In the genomic region with DNA sequence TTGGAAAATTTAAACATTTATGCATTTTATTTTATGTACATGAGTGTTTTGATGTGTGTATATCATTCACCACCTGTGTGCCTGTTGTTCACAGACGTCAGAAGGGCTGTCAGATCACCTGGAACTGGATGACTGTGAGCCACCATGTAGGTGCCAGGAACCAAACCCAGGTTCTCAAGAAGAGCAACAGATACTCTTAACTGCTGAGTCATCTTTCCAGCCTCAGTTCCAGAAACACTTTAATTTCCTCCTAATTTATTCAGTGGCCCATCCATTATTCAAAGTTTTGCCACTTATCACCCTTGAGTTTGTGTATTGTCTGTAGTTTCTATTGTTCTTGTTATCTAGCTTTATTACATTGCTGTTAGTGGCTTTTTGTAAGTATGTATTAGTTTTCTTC, we compare ENCODE assay signal across 27 mouse cellular contexts. TPM values are rescaled to one million over a fixed set of nuclear protein-coding genes. Genes with fewer than 3 reads are reported as not detected.
A peak's percentile ranks its signal among the peaks of the same experiment; 100 is the strongest.
DNase-seq lines count a peak whose midpoint lies in the region; ATAC-seq and TF ChIP-seq lines count a peak whose summit lies in the region.
"Had no signal": no experiment of that assay in that cellular context is flagged by ENCODE, and none has a peak within 500 bp of the region (broad histone marks: within the 10 kb centered on the region; RNA-seq: fewer than 3 reads in every experiment).

No protein-coding gene starts in this region.

- H3K27me3 ChIP-seq in liver, embryonic 12.5 days (replicated peaks) = no peaks in the 10 kb centered on the region
- no peaks in the 10 kb centered on the region for H3K27me3 ChIP-seq in liver, postnatal 0 days (ENCODE audit: insufficient read depth, low read length)
- no peaks in the 10 kb centered on the region for H3K27me3 ChIP-seq in intestine, postnatal 0 days (replicated peaks; ENCODE audit: control insufficient read depth, insufficient read depth, low read length)
- H3K27me3 ChIP-seq: embryonic facial prominence, embryonic 13.5 days; heart, embryonic 12.5 days; hindbrain, embryonic 15.5 days had no signal

- ATAC-seq in liver, embryonic 12.5 days = no peak
- ATAC-seq in liver, postnatal 0 days = no peak
- ATAC-seq in intestine, postnatal 0 days = no peak
- ATAC-seq: forebrain, embryonic 16.5 days; inflammation-experienced regulatory T-cells, adult 6 months had no signal

- no peak overlapping the region for H3K4me2 ChIP-seq in liver, embryonic 12.5 days
- H3K4me2 ChIP-seq in liver, postnatal 0 days (ENCODE audit: low read depth, low read length) = 0 out of 2 replicates have a peak overlapping the region, but pooled peaks have one; percentile 18
- H3K4me2 ChIP-seq in intestine, postnatal 0 days (replicated peaks; ENCODE audit: low read depth) = no peak overlapping the region
- H3K4me2 ChIP-seq: embryonic facial prominence, embryonic 13.5 days; heart, embryonic 12.5 days; hindbrain, embryonic 15.5 days had no signal

- no peak for TF ChIP-seq EP300 in liver, postnatal 0 days (IDR thresholded peaks at IDR 0.05; ENCODE audit: low read depth)

- in situ Hi-C loops in ES-E14 (cut with MboI; ENCODE audit: low sequenced_read_pairs in 2 of 2, unreplicated experiment in 2 of 2) = no loop called here

- no peaks in the 10 kb centered on the region for H3K36me3 ChIP-seq in ES-E14 (ENCODE audit: control insufficient read depth, insufficient read depth, low read length, poor library complexity, severe bottlenecking)
- H3K36me3 ChIP-seq in liver, embryonic 12.5 days = no peaks in the 10 kb centered on the region
- no peaks in the 10 kb centered on the region for H3K36me3 ChIP-seq in liver, postnatal 0 days (replicated peaks; ENCODE audit: insufficient read depth, low read length)
- H3K36me3 ChIP-seq in intestine, postnatal 0 days (ENCODE audit: control insufficient read depth, insufficient read depth) = no peaks in the 10 kb centered on the region
- H3K36me3 ChIP-seq: embryonic facial prominence, embryonic 13.5 days; heart, embryonic 12.5 days; hindbrain, embryonic 15.5 days had no signal

- whole genome bisulfite sequencing in liver, embryonic 12.5 days (ENCODE audit: insufficient replicate concordance) = 42% methylated on average over 1 of the region's 1 CpGs
- 46% methylated on average over 1 of the region's 1 CpGs for WGBS in liver, postnatal 0 days (ENCODE audit: insufficient replicate concordance)
- WGBS in intestine, postnatal 0 days = 52% methylated on average over 1 of the region's 1 CpGs

- H3K4me1 ChIP-seq in ES-E14 (ENCODE audit: control insufficient read depth in 2 of 2, insufficient read depth in 2 of 2, low read length in 2 of 2, poor library complexity in 1 of 2) = no peaks in the 10 kb centered on the region
- H3K4me1 ChIP-seq in liver, embryonic 12.5 days = peaks cover 32% of the 10 kb centered on the region
- peaks cover 6% of the 10 kb centered on the region for H3K4me1 ChIP-seq in liver, postnatal 0 days (ENCODE audit: insufficient read depth)
- no peaks in the 10 kb centered on the region for H3K4me1 ChIP-seq in intestine, postnatal 0 days (replicated peaks; ENCODE audit: control insufficient read depth, insufficient read depth, low read length)
- H3K4me1 ChIP-seq: embryonic facial prominence, embryonic 13.5 days; heart, embryonic 12.5 days; hindbrain, embryonic 15.5 days had no signal

- no peak overlapping the region for H3K27ac ChIP-seq in ES-E14 (ENCODE audit: insufficient read depth, low read depth, low read length, poor library complexity, severe bottlenecking)
- H3K27ac ChIP-seq in liver, embryonic 12.5 days = 0 out of 2 replicates have a peak overlapping the region, but pooled peaks have one; percentile 36
- no peak overlapping the region for H3K27ac ChIP-seq in liver, postnatal 0 days (ENCODE audit: low read depth)
- no peak overlapping the region for H3K27ac ChIP-seq in intestine, postnatal 0 days (ENCODE audit: low read depth, low read length)
- H3K27ac ChIP-seq: embryonic facial prominence, embryonic 13.5 days; heart, adult 2 months; hindbrain, embryonic 15.5 days had no signal

- H3K9ac ChIP-seq in ES-E14 (ENCODE audit: insufficient read depth, low read depth, low read length, poor library complexity, severe bottlenecking) = no peak overlapping the region
- H3K9ac ChIP-seq in liver, embryonic 12.5 days = no peak overlapping the region
- H3K9ac ChIP-seq in liver, postnatal 0 days (replicated peaks) = no peak overlapping the region
- H3K9ac ChIP-seq in intestine, postnatal 0 days (ENCODE audit: low read depth, low read length) = no peak overlapping the region
- H3K9ac ChIP-seq: embryonic facial prominence, embryonic 13.5 days; heart, embryonic 12.5 days; hindbrain, embryonic 15.5 days had no signal

- TF ChIP-seq CTCF in liver, postnatal 0 days (IDR thresholded peaks at IDR 0.05; ENCODE audit: low read depth) = no peak
- TF ChIP-seq CTCF in intestine, postnatal 0 days (IDR thresholded peaks at IDR 0.05; ENCODE audit: low read depth) = no peak

- no peak for DNase-seq in ES-E14 (ENCODE audit: low read depth, low spot score)
- DNase-seq in c-Kit-positive CD71-positive TER-119-positive erythroid progenitor cells, embryonic 14.5 days (ENCODE audit: low spot score) = peak; percentile 44
- DNase-seq in liver, postnatal 0 days = no peak
- DNase-seq in thymus, postnatal 14 days = no peak
- no peak for DNase-seq in gastrocnemius, postnatal 14 days
- DNase-seq: adrenal gland, adult 2 months; adrenal gland, postnatal 25 days; cerebellum, adult 11 months; cerebellum, adult 8-10 months; cerebellum, postnatal 25 days; gastrocnemius, postnatal 10 days; heart, adult 2 months; heart, postnatal 36 days had no signal

- no peaks in the 10 kb centered on the region for H3K9me3 ChIP-seq in ES-E14 (ENCODE audit: control insufficient read depth, insufficient read depth, low read depth, low read length)
- H3K9me3 ChIP-seq in liver, embryonic 12.5 days (replicated peaks) = no peaks in the 10 kb centered on the region
- no peaks in the 10 kb centered on the region for H3K9me3 ChIP-seq in liver, postnatal 0 days (ENCODE audit: low read length)
- no peaks in the 10 kb centered on the region for H3K9me3 ChIP-seq in intestine, postnatal 0 days (ENCODE audit: control insufficient read depth)
- H3K9me3 ChIP-seq: embryonic facial prominence, embryonic 13.5 days; hindbrain, embryonic 15.5 days had no signal

- H3K4me3 ChIP-seq in ES-E14 (ENCODE audit: insufficient read depth in 1 of 2, low read depth in 1 of 2, low read length in 2 of 2, poor library complexity in 1 of 2, severe bottlenecking in 1 of 2) = no peak overlapping the region
- no peak overlapping the region for H3K4me3 ChIP-seq in liver, embryonic 12.5 days
- no peak overlapping the region for H3K4me3 ChIP-seq in liver, postnatal 0 days (ENCODE audit: low read depth, low read length)
- no peak overlapping the region for H3K4me3 ChIP-seq in intestine, postnatal 0 days (ENCODE audit: low read depth, low read length)
- H3K4me3 ChIP-seq: embryonic facial prominence, embryonic 13.5 days; heart, adult 2 months; heart, embryonic 12.5 days; hindbrain, embryonic 15.5 days had no signal

- intact Hi-C loops in gastrocnemius, postnatal 14 days (cut with DNase I; ENCODE audit: low total_unique reads) = no loop called here

TF ChIP-seq in ES-E14, 5 proteins besides CTCF, POLR2A, EP300 and RAD21:
- TF ChIP-seq MAFK (IDR thresholded peaks at IDR 0.05; ENCODE audit: insufficient read depth, low read depth, low read length) (peak; percentile 52; the same call in 1 of the 2 replicates), HCFC1 (IDR thresholded peaks at IDR 0.05; ENCODE audit: borderline replicate concordance, insufficient read depth, low read length) (no peak)

RNA-seq across cellular contexts. Expression of a gene that starts 7.0 kb away (rescaled TPM):
- total RNA-seq in ES-E14 (2012; rRNA removed) = not detected in 2 replicates
- polyA plus RNA-seq in liver, embryonic 12.5 days (2016; fragmentation: Nextera tagmentation; extraction: Ambion mirVana) = 0.44 and 0.60 TPM in 2 replicates
- 0.92 and 1.2 TPM in 2 replicates for polyA plus RNA-seq in liver, postnatal 0 days (2015; fragmentation: Nextera tagmentation; extraction: Ambion mirVana)
- not detected for total RNA-seq in gastrocnemius, postnatal 14 days (2021)
- not detected in 2 replicates for polyA plus RNA-seq in intestine, postnatal 0 days (2015; fragmentation: Nextera tagmentation; extraction: Ambion mirVana)
- total RNA-seq: adrenal gland, adult 2 months; adrenal gland, postnatal 25 days had no signal
- polyA plus RNA-seq: adrenal gland, adult 2 months; C2C12; cortical plate, adult 2 months; embryonic facial prominence, embryonic 13.5 days; forebrain, embryonic 11.5 days; forebrain, embryonic 16.5 days; frontal cortex, adult 2 months; hindbrain, embryonic 11.5 days; inflammation-experienced regulatory T-cells, adult 6 months had no signal

RNA-seq across cellular contexts. Expression of a gene that starts 11.4 kb away (rescaled TPM):
- total RNA-seq in ES-E14 (2012; rRNA removed) = not detected in 2 replicates
- polyA plus RNA-seq in liver, embryonic 12.5 days (2016; fragmentation: Nextera tagmentation; extraction: Ambion mirVana) = not detected in 2 replicates
- polyA plus RNA-seq in liver, postnatal 0 days (2015; fragmentation: Nextera tagmentation; extraction: Ambion mirVana) = not detected in 2 replicates
- total RNA-seq in gastrocnemius, postnatal 14 days (2021) = not detected
- not detected in 2 replicates for polyA plus RNA-seq in intestine, postnatal 0 days (2015; fragmentation: Nextera tagmentation; extraction: Ambion mirVana)
- total RNA-seq: adrenal gland, adult 2 months; adrenal gland, postnatal 25 days; gastrocnemius, postnatal 10 days; heart, adult 2 months; heart, postnatal 36 days had no signal
- polyA plus RNA-seq: adrenal gland, adult 2 months; C2C12; cortical plate, adult 2 months; embryonic facial prominence, embryonic 13.5 days; forebrain, embryonic 11.5 days; forebrain, embryonic 16.5 days; frontal cortex, adult 2 months; gonadal fat pad, adult 2 months; heart, adult 2 months; heart, embryonic 12.5 days; heart, embryonic 16.5 days; hindbrain, embryonic 11.5 days; hindbrain, embryonic 15.5 days; inflammation-experienced regulatory T-cells, adult 6 months had no signal

RNA-seq across cellular contexts. Expression of a gene that starts 34.8 kb away (rescaled TPM):
- not detected in 2 replicates for total RNA-seq in ES-E14 (2012; rRNA removed)
- polyA plus RNA-seq in liver, embryonic 12.5 days (2016; fragmentation: Nextera tagmentation; extraction: Ambion mirVana) = 0.71 and 0.98 TPM in 2 replicates
- 0.53 and 1.3 TPM in 2 replicates for polyA plus RNA-seq in liver, postnatal 0 days (2015; fragmentation: Nextera tagmentation; extraction: Ambion mirVana)
- not detected for total RNA-seq in gastrocnemius, postnatal 14 days (2021)
- 0.14 and 0.31 TPM in 2 replicates for polyA plus RNA-seq in intestine, postnatal 0 days (2015; fragmentation: Nextera tagmentation; extraction: Ambion mirVana)
- polyA plus RNA-seq: cortical plate, adult 2 months; embryonic facial prominence, embryonic 13.5 days; forebrain, embryonic 11.5 days; forebrain, embryonic 16.5 days; heart, embryonic 12.5 days; hindbrain, embryonic 11.5 days; hindbrain, embryonic 15.5 days; inflammation-experienced regulatory T-cells, adult 6 months had no signal
